Mouse (Mus musculus) urinary bladder, adult 2 months (tissue): ENCODE data around the gene Hey2. TPM values are rescaled to one million over a fixed set of nuclear protein-coding genes. Genes with fewer than 3 reads are reported as not detected.

ENCODE experiments used
- DNase-seq: peaks from one replicate; pipeline ENCODE4 v3.0.0; 2022; ENCODE audit warnings: low spot score
- polyA plus RNA-seq: library from polyadenylated mRNA; depleted of rRNA; stranded (reverse); fragments of >200 nt; gene quantifications from 2 replicates; pipeline ENCODE4 v1.2.3, GENCODE M21; 2012; rRNA removed

Gene Hey2
- polyA plus RNA-seq, 1 experiment = 2.4 TPM

DNA sequence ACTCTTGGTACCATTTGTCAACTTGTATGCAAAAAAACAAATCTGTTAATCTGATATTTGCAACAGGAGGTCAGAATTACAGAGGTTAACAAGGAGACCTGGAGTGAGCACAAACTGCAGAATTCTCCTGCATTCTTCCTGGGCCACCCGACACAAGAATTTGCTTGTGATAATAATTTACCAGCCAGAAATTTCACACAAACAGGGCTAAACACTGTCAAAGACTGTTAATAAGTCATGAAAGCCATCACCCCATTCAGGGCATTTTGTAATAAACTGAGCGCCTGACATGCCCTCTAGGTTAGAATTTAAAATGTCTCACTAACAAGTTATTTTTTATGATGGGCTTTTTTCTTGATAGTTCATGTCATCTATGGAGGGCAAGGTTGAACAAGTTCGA lies 51.6 kb downstream of the Hey2 start:
- no peak for DNase-seq

- no peak for DNase-seq
Observed at GRCm38 (mm10) chr10:30789521-30789920, 53.1 kb downstream of the Hey2 start.

DNA sequence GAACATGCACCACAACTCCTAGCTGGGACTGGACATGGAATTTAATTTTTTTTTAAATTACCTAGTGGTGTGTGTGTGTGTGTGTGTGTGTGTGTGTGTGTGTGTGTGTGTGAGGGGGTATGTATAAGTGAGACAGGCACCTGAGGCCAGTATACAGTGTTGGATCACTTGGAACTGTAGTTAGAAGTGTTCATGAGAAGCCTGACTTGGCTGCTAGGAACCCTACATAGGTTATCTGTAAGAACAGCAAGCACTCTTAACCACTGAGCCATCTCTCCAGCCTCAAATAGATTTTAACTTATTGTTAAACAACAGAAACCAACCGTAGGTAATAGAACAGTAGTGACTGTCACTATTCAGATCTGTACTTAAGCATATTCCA lies 54.3 kb downstream of the Hey2 start:
- no peak for DNase-seq

- no peak for DNase-seq
Observed at GRCm38 (mm10) chr10:30787684-30788339, 54.8 kb downstream of the Hey2 start.

GRCm38 (mm10) chr10:30786103-30786754 lies 56.4 kb downstream of the Hey2 start:
- no peak for DNase-seq

Other genes with a start within 250 kb of the Hey2 start
- 4.3 and 5.0 TPM in 2 replicates for gene Trmt11, start 242.1 kb downstream of the Hey2 start, polyA plus RNA-seq
- 26.0 and 29.4 TPM in 2 replicates for gene Hint3, start 213.2 kb downstream of the Hey2 start, polyA plus RNA-seq
- 17.8 and 19.1 TPM in 2 replicates for gene Ncoa7, start 39.5 kb downstream of the Hey2 start, polyA plus RNA-seq